Mouse (Mus musculus): ENCODE results near the gene Tmem132b.
"Not testable (repeated sequence)": the region's sequence is repeated elsewhere in the genome, so short reads cannot be mapped to it uniquely, and the experiment has no call there.

DNA sequence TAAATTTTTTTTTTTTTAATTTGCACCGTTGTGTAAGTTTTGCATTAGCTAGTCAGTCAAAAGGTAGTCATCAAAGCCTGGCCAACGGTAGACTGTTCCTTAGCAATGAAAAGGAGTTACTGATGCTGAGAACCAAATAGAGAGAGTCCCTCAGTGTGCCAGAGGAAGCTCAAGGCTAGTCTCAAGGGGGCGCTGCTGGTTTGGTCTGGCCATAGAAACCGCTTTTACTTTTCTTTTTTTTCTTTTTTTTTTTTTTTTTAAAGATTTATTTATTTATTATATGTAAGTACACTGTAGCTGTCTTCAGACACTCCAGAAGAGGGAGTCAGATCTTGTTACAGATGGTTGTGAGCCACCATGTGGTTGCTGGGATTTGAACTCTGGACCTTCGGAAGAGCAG is 42.6 kb upstream of the Tmem132b start:
- not testable (repeated sequence) for TF ChIP-seq CTCF (IDR thresholded peaks at IDR 0.05; ENCODE audit: borderline replicate concordance, extremely low read depth, insufficient read depth, insufficient read length); POLR2A (IDR thresholded peaks at IDR 0.05; ENCODE audit: borderline replicate concordance, extremely low read depth, insufficient read depth, insufficient read length, poor library complexity, severe bottlenecking)
